16 mouse cellular contexts compared by ENCODE assay signal in genomic region chr8:88409401-88409940, GRCm38 (mm10). TPM values are rescaled to one million over a fixed set of nuclear protein-coding genes. Genes with fewer than 3 reads are reported as not detected.
DNase-seq lines count a peak whose midpoint lies in the region; ATAC-seq and TF ChIP-seq lines count a peak whose summit lies in the region.
"Had no signal": no experiment of that assay in that cellular context is flagged by ENCODE, and none has a peak within 500 bp of the region (broad histone marks: within the 10 kb centered on the region; RNA-seq: fewer than 3 reads in every experiment).

No protein-coding gene starts in this region.

- H3K9me3 ChIP-seq in kidney, postnatal 0 days (replicated peaks; ENCODE audit: low read length): no peaks in the 10 kb centered on the region
- no peaks in the 10 kb centered on the region for H3K9me3 ChIP-seq in liver, embryonic 14.5 days (ENCODE audit: control insufficient read depth, low read length)
- H3K9me3 ChIP-seq in midbrain, embryonic 13.5 days: peaks cover 8% of the 10 kb centered on the region

- no peak for TF ChIP-seq EP300 in liver, embryonic 14.5 days (IDR thresholded peaks at IDR 0.05; ENCODE audit: low read depth)

- WGBS in kidney, postnatal 0 days: 46% methylated on average over 11 of the region's 11 CpGs
- WGBS in liver, embryonic 14.5 days (ENCODE audit: insufficient replicate concordance): 38% methylated on average over 11 of the region's 11 CpGs
- WGBS in midbrain, embryonic 13.5 days: 65% methylated on average over 11 of the region's 11 CpGs

- no peak for TF ChIP-seq CTCF in kidney, postnatal 0 days (IDR thresholded peaks at IDR 0.05; ENCODE audit: low read depth)
- TF ChIP-seq CTCF in liver, embryonic 14.5 days (IDR thresholded peaks at IDR 0.05; ENCODE audit: low read depth): no peak

- no peak overlapping the region for H3K9ac ChIP-seq in kidney, postnatal 0 days (ENCODE audit: low read depth, low read length)
- no peak overlapping the region; the same call in 1 of the 2 replicates for H3K9ac ChIP-seq in liver, embryonic 14.5 days (replicated peaks)
- H3K9ac ChIP-seq in midbrain, embryonic 13.5 days (replicated peaks): no peak overlapping the region
- H3K9ac ChIP-seq: hindbrain, embryonic 13.5 days; limb, embryonic 12.5 days had no signal

- no peak for ATAC-seq in kidney, postnatal 0 days (replicated peaks; ENCODE audit: low FRiP score, low read depth)
- no peak for ATAC-seq in liver, embryonic 14.5 days (ENCODE audit: insufficient read depth)
- ATAC-seq in midbrain, embryonic 13.5 days: no peak
- ATAC-seq: activated CD4-positive, CD25-positive, alpha-beta regulatory T cell, adult 4 months had no signal

- no peaks in the 10 kb centered on the region for H3K36me3 ChIP-seq in kidney, postnatal 0 days (ENCODE audit: insufficient read depth, low read length)
- H3K36me3 ChIP-seq in liver, embryonic 14.5 days (replicated peaks; ENCODE audit: control insufficient read depth, insufficient read depth, low read depth): no peaks in the 10 kb centered on the region
- H3K36me3 ChIP-seq in midbrain, embryonic 13.5 days: no peaks in the 10 kb centered on the region
- H3K36me3 ChIP-seq: hindbrain, embryonic 13.5 days; limb, embryonic 12.5 days had no signal

- no peak overlapping the region for H3K4me2 ChIP-seq in kidney, postnatal 0 days (ENCODE audit: low read length)
- peak overlapping the region; percentile 44 for H3K4me2 ChIP-seq in liver, embryonic 14.5 days (ENCODE audit: low read depth)
- H3K4me2 ChIP-seq in midbrain, embryonic 13.5 days (replicated peaks): no peak overlapping the region
- H3K4me2 ChIP-seq: hindbrain, embryonic 13.5 days; limb, embryonic 12.5 days had no signal

- H3K27ac ChIP-seq in kidney, postnatal 0 days: no peak overlapping the region
- H3K27ac ChIP-seq in liver, embryonic 14.5 days: no peak overlapping the region
- no peak overlapping the region for H3K27ac ChIP-seq in midbrain, embryonic 13.5 days
- H3K27ac ChIP-seq: hindbrain, embryonic 13.5 days; layer of hippocampus, adult 2 months; limb, embryonic 12.5 days had no signal

- H3K4me3 ChIP-seq in kidney, postnatal 0 days (replicated peaks; ENCODE audit: low read depth, low read length): no peak overlapping the region
- H3K4me3 ChIP-seq in liver, embryonic 14.5 days (ENCODE audit: insufficient read depth in 1 of 2, low read depth in 2 of 2, low read length in 2 of 2): peak overlapping the region in 1 of 2 experiments; percentile 4; a peak in 1 of 4 replicates
- no peak overlapping the region for H3K4me3 ChIP-seq in midbrain, embryonic 13.5 days (replicated peaks)
- H3K4me3 ChIP-seq: hindbrain, embryonic 13.5 days; layer of hippocampus, adult 2 months; limb, embryonic 12.5 days had no signal

- H3K27me3 ChIP-seq in kidney, postnatal 0 days (ENCODE audit: insufficient read depth, low read length): no peaks in the 10 kb centered on the region
- H3K27me3 ChIP-seq in liver, embryonic 14.5 days (ENCODE audit: control insufficient read depth, insufficient read depth, low read length): no peaks in the 10 kb centered on the region
- no peaks in the 10 kb centered on the region for H3K27me3 ChIP-seq in midbrain, embryonic 13.5 days
- H3K27me3 ChIP-seq: hindbrain, embryonic 13.5 days had no signal

- no peaks in the 10 kb centered on the region for H3K4me1 ChIP-seq in kidney, postnatal 0 days (replicated peaks; ENCODE audit: insufficient read depth, low read length)
- no peaks in the 10 kb centered on the region; a peak in 1 of 4 replicates for H3K4me1 ChIP-seq in liver, embryonic 14.5 days (replicated peaks; ENCODE audit: control insufficient read depth in 2 of 2, insufficient read depth in 2 of 2, low read length in 1 of 2)
- no peaks in the 10 kb centered on the region for H3K4me1 ChIP-seq in midbrain, embryonic 13.5 days (replicated peaks)

- DNase-seq in kidney, postnatal 0 days (ENCODE audit: low spot score): peak; percentile 22
- no peak for DNase-seq in kidney, adult 18-20 months
- peak; percentile 30 for DNase-seq in R1 (ENCODE audit: low read depth, low spot score)
- peak; percentile 71 for DNase-seq in adrenal gland, postnatal 14 days
- no peak for DNase-seq in liver, embryonic 14.5 days (ENCODE audit: low read depth in 3 of 3, low spot score in 3 of 3)
- no peak for DNase-seq in ovary, postnatal 14 days (ENCODE audit: low spot score)
- DNase-seq in frontal cortex, postnatal 10 days (ENCODE audit: low spot score in 2 of 2): no peak
- DNase-seq: cerebellum, adult 11 months; embryo, embryonic 11 days; midbrain, embryonic 14.5 days; spleen, adult 18-20 months had no signal

RNA-seq across cellular contexts. Expression of gene Brd7, which starts 47.5 kb away (rescaled TPM):
- 64.6 and 75.1 TPM in 2 replicates for polyA plus RNA-seq in kidney, postnatal 0 days (2015; fragmentation: Nextera tagmentation; extraction: Ambion mirVana)
- total RNA-seq in adrenal gland, postnatal 14 days (2021): 96.5 and 103 TPM in 2 replicates
- polyA plus RNA-seq in liver, embryonic 14.5 days (2012; rRNA removed): 16.3 and 27.5 TPM in 2 replicates
- 35.5 and 37.1 TPM in 2 replicates for polyA plus RNA-seq in liver, embryonic 14.5 days (2014; fragmentation: Nextera tagmentation; extraction: Ambion mirVana)
- polyA plus RNA-seq in midbrain, embryonic 13.5 days (2015; fragmentation: Nextera tagmentation; extraction: Ambion mirVana): 72.0 and 79.9 TPM in 2 replicates

Comparison
In these comparisons a context has a peak if more than half of its experiments do, and no peak if none do; other contexts are left out.
1. DNase-seq: peak in kidney, postnatal 0 days (single experiment), R1 (single experiment) and adrenal gland, postnatal 14 days (single experiment); none in kidney, adult 18-20 months (single experiment), liver, embryonic 14.5 days (0 of 3), ovary, postnatal 14 days (single experiment) and frontal cortex, postnatal 10 days (0 of 2).